Mouse (Mus musculus): ENCODE measurements at regions not wholly inside any gene's neighbourhood (a gene's known extent, or its start where the extent isn't known, plus 50 kb on each side); places are given as distances from the start of the nearest gene placed in this dataset.

GRCm38 (mm10) chr5:133676791-133677450 is 422.6 kb upstream of the Castor2 start:
- Histone ChIP-seq H3K36me3 (ENCODE audit: control insufficient read depth, insufficient read depth, low read length) (no peaks in the 10 kb centered on the region), H3K27me3 (ENCODE audit: control insufficient read depth, insufficient read depth, low read length) (no peaks in the 10 kb centered on the region), H3K4me3 (ENCODE audit: extremely low read depth, insufficient read depth, insufficient read length) (no peak overlapping the region), H3K4me1 (ENCODE audit: control insufficient read depth, insufficient read depth, insufficient read length) (no peaks in the 10 kb centered on the region), H3K27ac (ENCODE audit: insufficient read depth, low read length) (no peak overlapping the region)
- DNase-seq (ENCODE audit: low read depth in 1 of 2, low spot score in 2 of 2) = no peak
- TF ChIP-seq POLR2A (IDR thresholded peaks at IDR 0.05; ENCODE audit: low read depth, low read length) (no peak), CTCF (IDR thresholded peaks at IDR 0.05; ENCODE audit: extremely low read depth, insufficient read depth, insufficient read length, insufficient replicate concordance) (no peak)
- WGBS = 89% methylated on average over 15 of the region's 15 CpGs

DNA sequence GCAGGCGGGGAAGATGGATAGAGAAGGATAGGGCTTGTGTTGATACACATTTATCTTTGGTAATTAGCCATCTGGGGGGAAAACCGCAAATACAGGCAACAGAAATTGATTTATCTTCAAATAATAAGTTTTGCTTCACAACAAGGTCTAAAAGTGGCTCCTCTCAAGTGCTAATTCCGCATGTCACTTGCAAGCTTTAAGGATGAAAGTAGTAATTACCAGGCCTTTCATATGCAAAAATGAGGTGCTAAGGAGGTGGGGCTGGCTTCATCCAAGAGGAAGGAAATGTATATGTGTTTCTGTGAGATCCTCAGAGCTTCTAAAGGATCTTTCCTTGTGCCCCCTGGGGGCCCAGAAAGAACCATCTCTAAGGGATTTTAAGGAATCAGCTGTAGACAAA is 423.9 kb upstream of the Castor2 start:
- H3K27me3 ChIP-seq (ENCODE audit: control insufficient read depth, insufficient read depth, low read length) = no peaks in the 10 kb centered on the region
- no peak for DNase-seq (ENCODE audit: low read depth in 1 of 2, low spot score in 2 of 2)
- 73% methylated on average over 3 of the region's 3 CpGs for WGBS
- no peak overlapping the region for H3K27ac ChIP-seq (ENCODE audit: insufficient read depth, low read length)
- TF ChIP-seq CTCF (IDR thresholded peaks at IDR 0.05; ENCODE audit: extremely low read depth, insufficient read depth, insufficient read length, insufficient replicate concordance) (no peak), POLR2A (IDR thresholded peaks at IDR 0.05; ENCODE audit: low read depth, low read length) (no peak)
- no peaks in the 10 kb centered on the region for H3K36me3 ChIP-seq (ENCODE audit: control insufficient read depth, insufficient read depth, low read length)
- no peak overlapping the region for H3K4me3 ChIP-seq (ENCODE audit: extremely low read depth, insufficient read depth, insufficient read length)
- H3K4me1 ChIP-seq (ENCODE audit: control insufficient read depth, insufficient read depth, insufficient read length) = no peaks in the 10 kb centered on the region

DNA sequence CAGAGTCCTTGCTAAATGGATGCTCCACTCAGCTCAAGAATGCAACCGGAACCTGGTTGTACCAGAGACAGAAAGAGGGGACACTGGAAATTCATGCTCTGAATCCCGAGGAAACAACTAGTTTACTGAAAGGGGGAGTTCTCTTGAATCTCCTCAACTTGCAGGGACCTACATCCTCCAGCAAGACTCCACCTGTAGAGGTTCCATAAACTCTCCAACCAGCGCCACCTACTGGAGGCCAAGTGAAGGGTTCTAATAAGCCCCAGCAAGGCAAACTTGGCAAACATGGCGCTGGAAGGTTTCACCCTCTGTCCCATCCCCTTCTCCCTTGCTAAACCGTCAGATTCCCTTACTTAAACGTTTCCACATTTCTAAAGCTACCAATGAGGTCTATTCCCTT is 433.0 kb upstream of the Castor2 start:
- DNase-seq (ENCODE audit: low read depth in 1 of 2, low spot score in 2 of 2) = no peak
- Histone ChIP-seq H3K27ac (ENCODE audit: insufficient read depth, low read length) (no peak overlapping the region), H3K4me3 (ENCODE audit: extremely low read depth, insufficient read depth, insufficient read length) (no peak overlapping the region), H3K4me1 (ENCODE audit: control insufficient read depth, insufficient read depth, insufficient read length) (no peaks in the 10 kb centered on the region), H3K36me3 (ENCODE audit: control insufficient read depth, insufficient read depth, low read length) (no peaks in the 10 kb centered on the region), H3K27me3 (ENCODE audit: control insufficient read depth, insufficient read depth, low read length) (no peaks in the 10 kb centered on the region)
- WGBS = 36% methylated on average over 6 of the region's 6 CpGs
- TF ChIP-seq POLR2A (IDR thresholded peaks at IDR 0.05; ENCODE audit: low read depth, low read length) = no peak
- no peak for TF ChIP-seq CTCF (IDR thresholded peaks at IDR 0.05; ENCODE audit: extremely low read depth, insufficient read depth, insufficient read length, insufficient replicate concordance)

- Histone ChIP-seq H3K27ac (ENCODE audit: insufficient read depth, low read length) (no peak overlapping the region), H3K4me1 (ENCODE audit: control insufficient read depth, insufficient read depth, insufficient read length) (no peaks in the 10 kb centered on the region), H3K27me3 (ENCODE audit: control insufficient read depth, insufficient read depth, low read length) (no peaks in the 10 kb centered on the region), H3K36me3 (ENCODE audit: control insufficient read depth, insufficient read depth, low read length) (no peaks in the 10 kb centered on the region), H3K4me3 (ENCODE audit: extremely low read depth, insufficient read depth, insufficient read length) (no peak overlapping the region)
- DNase-seq (ENCODE audit: low read depth in 1 of 2, low spot score in 2 of 2) = no peak
- TF ChIP-seq POLR2A (IDR thresholded peaks at IDR 0.05; ENCODE audit: low read depth, low read length) (no peak), CTCF (IDR thresholded peaks at IDR 0.05; ENCODE audit: extremely low read depth, insufficient read depth, insufficient read length, insufficient replicate concordance) (no peak)
- 81% methylated on average over 7 of the region's 7 CpGs for WGBS
Measured at GRCm38 (mm10) chr5:133662474-133663256, 436.8 kb upstream of the Castor2 start.

GRCm38 (mm10) chr5:133660351-133660750 is 439.2 kb upstream of the Castor2 start:
- 88% methylated on average over 11 of the region's 11 CpGs for WGBS
- DNase-seq (ENCODE audit: low read depth in 1 of 2, low spot score in 2 of 2) = no peak
- H3K27ac ChIP-seq (ENCODE audit: insufficient read depth, low read length) = no peak overlapping the region

DNA sequence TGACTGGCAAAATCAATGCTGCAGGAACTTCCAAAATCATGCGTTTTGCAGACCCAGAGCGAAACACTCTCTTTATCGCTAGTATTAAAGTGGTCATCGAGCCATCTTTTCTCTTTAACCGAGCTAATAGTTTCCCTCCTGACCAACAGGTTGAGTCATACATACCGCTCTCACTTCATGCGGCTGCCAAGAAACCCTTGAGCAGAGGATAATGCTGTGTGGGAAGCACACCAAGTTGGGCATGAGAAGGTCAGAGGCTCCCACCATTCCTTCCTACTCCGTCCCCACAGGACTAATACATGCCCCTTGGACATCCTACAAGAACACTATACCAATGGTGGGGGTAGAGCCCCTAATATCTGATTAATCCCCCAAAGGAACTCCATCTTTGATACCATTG is 442.7 kb upstream of the Castor2 start:
- no peak for DNase-seq (ENCODE audit: low read depth in 1 of 2, low spot score in 2 of 2)
- Histone ChIP-seq H3K4me1 (ENCODE audit: control insufficient read depth, insufficient read depth, insufficient read length) (no peaks in the 10 kb centered on the region), H3K4me3 (ENCODE audit: extremely low read depth, insufficient read depth, insufficient read length) (no peak overlapping the region), H3K36me3 (ENCODE audit: control insufficient read depth, insufficient read depth, low read length) (no peaks in the 10 kb centered on the region), H3K27ac (ENCODE audit: insufficient read depth, low read length) (no peak overlapping the region), H3K27me3 (ENCODE audit: control insufficient read depth, insufficient read depth, low read length) (no peaks in the 10 kb centered on the region)
- 94% methylated on average over 8 of the region's 8 CpGs for WGBS
- TF ChIP-seq POLR2A (IDR thresholded peaks at IDR 0.05; ENCODE audit: low read depth, low read length) = no peak
- no peak for TF ChIP-seq CTCF (IDR thresholded peaks at IDR 0.05; ENCODE audit: extremely low read depth, insufficient read depth, insufficient read length, insufficient replicate concordance)

More at GRCm38 (mm10) chr5:133660351-133660750, 439.2 kb upstream of the Castor2 start:
- Histone ChIP-seq H3K4me3 (ENCODE audit: extremely low read depth, insufficient read depth, insufficient read length) (no peak overlapping the region), H3K4me1 (ENCODE audit: control insufficient read depth, insufficient read depth, insufficient read length) (no peaks in the 10 kb centered on the region), H3K36me3 (ENCODE audit: control insufficient read depth, insufficient read depth, low read length) (no peaks in the 10 kb centered on the region), H3K27me3 (ENCODE audit: control insufficient read depth, insufficient read depth, low read length) (no peaks in the 10 kb centered on the region)
- TF ChIP-seq CTCF (IDR thresholded peaks at IDR 0.05; ENCODE audit: extremely low read depth, insufficient read depth, insufficient read length, insufficient replicate concordance) = no peak

- DNase-seq (ENCODE audit: low read depth in 1 of 2, low spot score in 2 of 2) = no peak
- no peak overlapping the region for H3K27ac ChIP-seq (ENCODE audit: insufficient read depth, low read length)
- no peak overlapping the region for H3K4me3 ChIP-seq (ENCODE audit: extremely low read depth, insufficient read depth, insufficient read length)
- TF ChIP-seq CTCF (IDR thresholded peaks at IDR 0.05; ENCODE audit: extremely low read depth, insufficient read depth, insufficient read length, insufficient replicate concordance) = no peak
- no peak for TF ChIP-seq POLR2A (IDR thresholded peaks at IDR 0.05; ENCODE audit: low read depth, low read length)
- H3K4me1 ChIP-seq (ENCODE audit: control insufficient read depth, insufficient read depth, insufficient read length) = no peaks in the 10 kb centered on the region
- no peaks in the 10 kb centered on the region for H3K27me3 ChIP-seq (ENCODE audit: control insufficient read depth, insufficient read depth, low read length)
- H3K36me3 ChIP-seq (ENCODE audit: control insufficient read depth, insufficient read depth, low read length) = no peaks in the 10 kb centered on the region
- WGBS = 74% methylated on average over 1 of the region's 1 CpGs
Measured at GRCm38 (mm10) chr5:133653431-133653830, 446.1 kb upstream of the Castor2 start.
